Mouse (Mus musculus) left cerebral cortex, postnatal 14 days (tissue): ENCODE results near the gene Jade1. TPM values are rescaled to one million over a fixed set of nuclear protein-coding genes. Genes with fewer than 3 reads are reported as not detected.

Experiments
- DNase-seq, 2 experiments: peaks; one replicate each; pipeline ENCODE4 v3.0.0; 2021 to 2022; ENCODE audit warnings: low spot score in 2 of 2, mixed read lengths in 1 of 2
- intact Hi-C: fragments of 180-260 bp; cut with DNase I; formaldehyde crosslinking; loops from one replicate; pipeline ENCODE4 v1.15.1; 2025
- total RNA-seq, 2 experiments: library from RNA; stranded (reverse); gene quantifications; 2 replicates each; pipeline ENCODE4 v1.2.3; 2021

The Jade1 gene
- total RNA-seq, 2 experiments from 2014 or later, result 28.6 to 30.1 TPM

GRCm38 (mm10) chr3:41612211-41612610 lies 56.7 kb downstream of the Jade1 start:
- DNase-seq, result no peak
- intact Hi-C loops, result no loop called here

- intact Hi-C loops, result no loop called here
- DNase-seq, result no peak
Measured at GRCm38 (mm10) chr3:41613706-41614105, 58.2 kb downstream of the Jade1 start.

- no peak for DNase-seq
- intact Hi-C loops, result no loop called here
Measured at GRCm38 (mm10) chr3:41614230-41614985, 58.9 kb downstream of the Jade1 start.

GRCm38 (mm10) chr3:41618036-41618435 lies 62.5 kb downstream of the Jade1 start:
- DNase-seq, result no peak
- intact Hi-C loops, result no loop called here

- intact Hi-C loops, result no loop called here
- no peak for DNase-seq
Measured at GRCm38 (mm10) chr3:41618488-41618887, 63.0 kb downstream of the Jade1 start.

- no peak for DNase-seq
- intact Hi-C loops, result no loop called here
Measured at GRCm38 (mm10) chr3:41620971-41621370, 65.4 kb downstream of the Jade1 start.

GRCm38 (mm10) chr3:41655642-41656041 lies 100.1 kb downstream of the Jade1 start:
- intact Hi-C loops, result no loop called here
- no peak for DNase-seq

Other genes starting within 250 kb of the Jade1 start
- gene Sclt1, start 186.8 kb downstream of the Jade1 start, total RNA-seq, result 10 to 100 TPM; 12.4 to 14.2 TPM
- gene D3Ertd751e, start 186.9 kb downstream of the Jade1 start, total RNA-seq, result 1 to 10 TPM; 5.6 to 8.2 TPM